Mouse (Mus musculus) bone marrow macrophage, adult 2 months (primary cell): ENCODE results near the gene Ap1m2.

Experiments
- CTCF ChIP-seq: IDR thresholded peaks from 2 replicates; pipeline ENCODE4 v1.5.1; 2012; ENCODE audit warnings: low read depth, mild to moderate bottlenecking, low read length, moderate library complexity
- POLR2A ChIP-seq: IDR thresholded peaks from 2 replicates; pipeline ENCODE4 v1.6.1; 2012; ENCODE audit warnings: mild to moderate bottlenecking, low read depth, low read length, borderline replicate concordance

- no peak for TF ChIP-seq CTCF
- no peak for TF ChIP-seq POLR2A
Measured at GRCm38 (mm10) chr9:21320619-21321512, 8.7 kb upstream of the Ap1m2 start, which contains the start of gene Slc44a2.
